Mouse (Mus musculus) liver, embryonic 15.5 days (tissue): ENCODE measurements around the gene Cd3d. TPM values are rescaled to one million over a fixed set of nuclear protein-coding genes. Genes with fewer than 3 reads are reported as not detected.

Experiments
- ATAC-seq: fragments of 200-750 bp; cut with Nextera tagmentation; 2 replicates; pipeline ENCODE4 v1.8.0; 2017; ENCODE audit warnings: moderate number of reproducible peaks, mild to moderate bottlenecking, moderate library complexity; ENCODE audit not compliant: insufficient read depth
- H3K27ac ChIP-seq: fragments of 300-500 bp; sonication (generic); replicated peaks from 2 replicates; pipeline ENCODE4 v1.5.1; 2015; ENCODE audit warnings: mild to moderate bottlenecking, inconsistent platforms
- H3K27me3 ChIP-seq: fragments of 300-500 bp; sonication (generic); 2 replicates; pipeline ENCODE4 v1.6.1; 2015; ENCODE audit warnings: mild to moderate bottlenecking, inconsistent platforms
- H3K36me3 ChIP-seq: fragments of 300-500 bp; sonication (generic); replicated peaks from 2 replicates; pipeline ENCODE4 v1.6.1; 2015; ENCODE audit warnings: moderate library complexity, mild to moderate bottlenecking, inconsistent platforms
- H3K4me1 ChIP-seq: fragments of 300-500 bp; sonication (generic); replicated peaks from 2 replicates; pipeline ENCODE4 v1.6.1; 2015; ENCODE audit warnings: inconsistent platforms
- H3K4me2 ChIP-seq: fragments of 300-500 bp; sonication (generic); 2 replicates; pipeline ENCODE4 v1.6.1; 2015; ENCODE audit warnings: moderate library complexity, mild to moderate bottlenecking, inconsistent platforms
- H3K4me3 ChIP-seq: fragments of 300-500 bp; sonication (generic); replicated peaks from 2 replicates; pipeline ENCODE4 v1.5.1; 2015; ENCODE audit warnings: mild to moderate bottlenecking, inconsistent platforms
- H3K9ac ChIP-seq: fragments of 300-500 bp; sonication (generic); 2 replicates; pipeline ENCODE4 v1.6.1; 2015; ENCODE audit warnings: moderate library complexity, mild to moderate bottlenecking, inconsistent platforms
- H3K9me3 ChIP-seq: fragments of 300-500 bp; sonication (generic); replicated peaks from 2 replicates; pipeline ENCODE4 v1.6.1; 2016; ENCODE audit warnings: inconsistent platforms
- WGBS: fragments of 180-500 bp; shearing (Covaris S2); methylation state at CpG from one replicate; pipeline ENCODE4 v1.1.7; 2015; ENCODE audit warnings: mixed read lengths; ENCODE audit not compliant: insufficient replicate concordance; 5-methylcytosine and 5-hydroxymethylcytosine counted together
- polyA plus RNA-seq: library from polyadenylated mRNA; unstranded; fragments of >200 nt; fragmentation: Nextera tagmentation; extraction: Ambion mirVana; gene quantifications from 2 replicates; pipeline ENCODE4 v1.2.1, GENCODE M21; 2015

The Cd3d gene
- polyA plus RNA-seq, 1 experiment from 2014 or later, result 0.10 TPM

DNA sequence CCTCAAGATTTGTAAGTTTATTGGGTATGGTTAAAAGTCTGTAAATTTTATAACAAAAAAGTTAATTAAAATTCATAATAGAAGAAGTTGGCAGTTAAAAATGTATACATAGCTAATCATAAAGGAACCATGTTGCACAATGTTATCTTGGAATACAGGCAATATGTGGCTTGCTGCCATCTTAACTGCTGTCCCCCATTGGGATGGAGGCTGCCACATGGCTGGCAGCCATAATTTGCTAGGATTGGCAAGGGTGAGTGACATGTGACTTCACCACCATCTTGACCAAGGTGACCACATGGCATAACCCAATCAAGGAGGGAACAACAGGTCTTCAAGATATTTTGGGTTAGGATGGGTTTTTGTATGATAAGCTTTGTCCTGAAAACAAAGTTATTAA, 10.7 kb downstream of the Cd3d start:
- Histone ChIP-seq H3K27me3 (no peaks in the 10 kb centered on the region), H3K36me3 (no peaks in the 10 kb centered on the region), H3K4me1 (no peaks in the 10 kb centered on the region), H3K9ac (no peak overlapping the region), H3K4me2 (no peak overlapping the region), H3K9me3 (no peaks in the 10 kb centered on the region), H3K4me3 (no peak overlapping the region), H3K27ac (no peak overlapping the region)
- ATAC-seq, result no peak

GRCm38 (mm10) chr9:44993268-44993667, 11.7 kb downstream of the Cd3d start:
- 58% methylated on average over 2 of the region's 2 CpGs for WGBS
- Histone ChIP-seq H3K9ac (no peak overlapping the region), H3K9me3 (no peaks in the 10 kb centered on the region), H3K27me3 (peaks cover 4% of the 10 kb centered on the region; the same call in 1 of the 2 replicates), H3K4me3 (no peak overlapping the region), H3K27ac (no peak overlapping the region), H3K36me3 (no peaks in the 10 kb centered on the region), H3K4me1 (no peaks in the 10 kb centered on the region), H3K4me2 (no peak overlapping the region)
- ATAC-seq, result no peak

DNA sequence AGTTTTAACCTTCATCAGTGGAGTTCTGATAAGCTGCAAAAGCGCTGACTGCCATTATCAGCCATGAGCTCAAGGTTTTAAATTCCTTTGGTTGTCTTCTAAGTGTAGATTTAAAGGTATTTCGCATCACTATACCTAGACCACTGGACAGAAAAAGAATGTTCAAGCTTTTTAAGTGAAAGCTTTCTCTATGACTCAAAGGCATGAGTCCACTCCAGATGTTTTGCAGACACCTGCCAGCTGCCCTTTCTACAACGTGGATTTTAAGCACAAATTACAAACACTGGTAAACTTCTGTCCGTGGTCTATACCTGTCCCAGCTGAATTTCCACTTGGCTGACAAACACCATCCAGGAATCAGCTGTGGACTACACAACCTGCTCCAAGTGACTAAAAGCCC, 13.4 kb downstream of the Cd3d start:
- ATAC-seq, result no peak
- Histone ChIP-seq H3K9ac (no peak overlapping the region), H3K27ac (no peak overlapping the region), H3K4me2 (no peak overlapping the region), H3K4me1 (no peaks in the 10 kb centered on the region), H3K36me3 (no peaks in the 10 kb centered on the region), H3K27me3 (peaks cover 13% of the 10 kb centered on the region; the same call in 1 of the 2 replicates), H3K4me3 (no peak overlapping the region), H3K9me3 (no peaks in the 10 kb centered on the region)
- 55% methylated on average over 4 of the region's 4 CpGs for WGBS

GRCm38 (mm10) chr9:44996590-44996989, 15.0 kb downstream of the Cd3d start:
- H3K9ac ChIP-seq, result no peak overlapping the region
- H3K9me3 ChIP-seq, result no peaks in the 10 kb centered on the region
- ATAC-seq, result no peak
- no peak overlapping the region for H3K4me3 ChIP-seq
- H3K36me3 ChIP-seq, result no peaks in the 10 kb centered on the region
- no peaks in the 10 kb centered on the region for H3K4me1 ChIP-seq
- no peak overlapping the region for H3K27ac ChIP-seq
- WGBS, result 77% methylated on average over 7 of the region's 7 CpGs
- H3K27me3 ChIP-seq, result peaks cover 16% of the 10 kb centered on the region; the same call in 1 of the 2 replicates
- no peak overlapping the region for H3K4me2 ChIP-seq

GRCm38 (mm10) chr9:44998138-44998537, 16.6 kb downstream of the Cd3d start:
- no peak overlapping the region for H3K4me2 ChIP-seq
- no peak overlapping the region for H3K27ac ChIP-seq
- H3K36me3 ChIP-seq, result no peaks in the 10 kb centered on the region
- no peaks in the 10 kb centered on the region for H3K4me1 ChIP-seq
- no peaks in the 10 kb centered on the region for H3K9me3 ChIP-seq
- ATAC-seq, result no peak
- H3K4me3 ChIP-seq, result no peak overlapping the region
- WGBS, result 35% methylated on average over 11 of the region's 11 CpGs
- no peak overlapping the region for H3K9ac ChIP-seq
- H3K27me3 ChIP-seq, result peaks cover 26% of the 10 kb centered on the region; the same call in 1 of the 2 replicates

- 44% methylated on average over 6 of the region's 6 CpGs for WGBS
- no peaks in the 10 kb centered on the region for H3K36me3 ChIP-seq
- peaks cover 26% of the 10 kb centered on the region; the same call in 1 of the 2 replicates for H3K27me3 ChIP-seq
- H3K9ac ChIP-seq, result no peak overlapping the region
- H3K4me3 ChIP-seq, result no peak overlapping the region
- no peak for ATAC-seq
- H3K27ac ChIP-seq, result no peak overlapping the region
- H3K9me3 ChIP-seq, result no peaks in the 10 kb centered on the region
- no peak overlapping the region for H3K4me2 ChIP-seq
- H3K4me1 ChIP-seq, result no peaks in the 10 kb centered on the region
Measured at GRCm38 (mm10) chr9:44999171-44999570, 17.6 kb downstream of the Cd3d start.

- Histone ChIP-seq H3K27ac (no peak overlapping the region), H3K9me3 (no peaks in the 10 kb centered on the region), H3K27me3 (peaks cover 26% of the 10 kb centered on the region; the same call in 1 of the 2 replicates), H3K9ac (no peak overlapping the region), H3K4me1 (no peaks in the 10 kb centered on the region), H3K4me2 (no peak overlapping the region), H3K36me3 (no peaks in the 10 kb centered on the region), H3K4me3 (no peak overlapping the region)
- WGBS, result 69% methylated on average over 5 of the region's 5 CpGs
- ATAC-seq, result no peak
Measured at GRCm38 (mm10) chr9:44999776-45000175, 18.2 kb downstream of the Cd3d start.

- no peak for ATAC-seq
- Histone ChIP-seq H3K4me2 (no peak overlapping the region), H3K27ac (no peak overlapping the region), H3K9ac (no peak overlapping the region), H3K27me3 (peaks cover 26% of the 10 kb centered on the region; the same call in 1 of the 2 replicates), H3K4me3 (no peak overlapping the region), H3K9me3 (no peaks in the 10 kb centered on the region), H3K36me3 (no peaks in the 10 kb centered on the region), H3K4me1 (no peaks in the 10 kb centered on the region)
- 58% methylated on average over 3 of the region's 3 CpGs for WGBS
Measured at GRCm38 (mm10) chr9:45000249-45000648, 18.7 kb downstream of the Cd3d start.

DNA sequence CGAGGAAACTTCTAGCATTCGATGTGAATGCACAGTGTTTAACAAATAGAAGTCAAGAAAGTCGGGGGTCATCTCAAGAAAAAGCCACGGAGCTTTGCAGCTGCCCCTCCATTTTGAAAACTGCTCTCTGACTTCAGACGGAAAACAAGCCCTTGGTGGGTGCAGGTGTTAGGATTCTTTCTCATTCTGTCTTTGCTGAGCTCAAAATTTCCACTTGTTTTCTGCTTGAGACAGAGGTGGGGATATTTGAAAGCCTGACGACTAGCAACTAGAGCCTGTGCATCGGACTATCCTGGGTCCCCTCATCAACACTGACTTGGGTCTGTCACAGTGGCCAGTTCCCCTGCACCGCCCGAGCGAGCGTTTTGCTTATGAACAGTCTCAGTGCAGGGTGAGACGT, 25.8 kb downstream of the Cd3d start:
- no peak overlapping the region for H3K9ac ChIP-seq
- H3K36me3 ChIP-seq, result no peaks in the 10 kb centered on the region
- no peaks in the 10 kb centered on the region for H3K4me1 ChIP-seq
- no peak overlapping the region for H3K27ac ChIP-seq
- H3K27me3 ChIP-seq, result peaks cover 11% of the 10 kb centered on the region; the same call in 1 of the 2 replicates
- H3K9me3 ChIP-seq, result no peaks in the 10 kb centered on the region
- no peak overlapping the region for H3K4me2 ChIP-seq
- 53% methylated on average over 12 of the region's 12 CpGs for WGBS
- no peak for ATAC-seq
- H3K4me3 ChIP-seq, result no peak overlapping the region

GRCm38 (mm10) chr9:45008342-45008741, 26.8 kb downstream of the Cd3d start:
- no peaks in the 10 kb centered on the region for H3K4me1 ChIP-seq
- no peak for ATAC-seq
- H3K9me3 ChIP-seq, result no peaks in the 10 kb centered on the region
- H3K9ac ChIP-seq, result no peak overlapping the region
- H3K4me3 ChIP-seq, result no peak overlapping the region
- no peak overlapping the region for H3K27ac ChIP-seq
- no peak overlapping the region for H3K4me2 ChIP-seq
- WGBS, result 77% methylated on average over 4 of the region's 4 CpGs
- H3K27me3 ChIP-seq, result peaks cover 6% of the 10 kb centered on the region; the same call in 1 of the 2 replicates
- no peaks in the 10 kb centered on the region for H3K36me3 ChIP-seq

GRCm38 (mm10) chr9:45009180-45010078, 27.8 kb downstream of the Cd3d start, which contains the start of gene Cd3e:
TSS of gene Cd3e (minus strand) at chr9:45009627.
- Histone ChIP-seq H3K27me3 (peaks cover 6% of the 10 kb centered on the region; the same call in 1 of the 2 replicates), H3K36me3 (no peaks in the 10 kb centered on the region), H3K27ac (no peak within 1 kb of the TSS), H3K4me1 (no peaks in the 10 kb centered on the region), H3K9me3 (no peaks in the 10 kb centered on the region), H3K9ac (no peak within 1 kb of the TSS), H3K4me3 (no peak within 1 kb of the TSS), H3K4me2 (no peak within 1 kb of the TSS)
- ATAC-seq, result no peak
- 72% methylated on average over 19 of the region's 19 CpGs for WGBS
